Mouse (Mus musculus) spleen, adult 10 weeks (tissue): ENCODE results near the gene Olfr744. TPM values are rescaled to one million over a fixed set of nuclear protein-coding genes. Genes with fewer than 3 reads are reported as not detected.

Source experiments
- polyA plus RNA-seq: library from polyadenylated mRNA; stranded (reverse); fragments of 350-450 nt; fragmentation: Illumina TruSeq; extraction: RNeasy Lipid Tissue Mini Kit (QIAGEN cat#74804); gene quantifications from one replicate; pipeline ENCODE4 v1.2.3, GENCODE M21; 2015; ENCODE audit warnings: low replicate concordance; ENCODE audit not compliant: insufficient read depth

The Olfr744 gene
- not detected for polyA plus RNA-seq

DNA sequence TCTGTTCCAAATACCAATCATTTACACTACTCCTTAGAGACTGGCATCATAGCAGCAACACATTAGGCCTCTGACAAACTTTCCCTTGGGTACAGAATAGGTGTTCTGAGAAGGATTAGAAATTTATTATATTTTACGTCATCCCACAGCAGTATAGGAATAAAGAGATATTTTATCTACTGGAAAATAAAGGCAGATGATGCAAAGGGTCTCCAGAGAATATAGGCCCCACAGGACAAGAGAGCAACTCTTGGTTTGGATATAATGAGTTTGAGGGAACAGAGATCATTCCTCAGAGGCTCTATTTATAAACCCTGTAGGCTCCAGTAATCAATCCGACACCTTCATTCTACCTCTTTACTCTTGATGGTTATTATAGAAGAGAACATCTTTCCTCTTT lies at the start of gene Olfr744:
Olfr744 (plus strand) TSS at position 301 of the 400 bp plus-strand sequence.

DNA sequence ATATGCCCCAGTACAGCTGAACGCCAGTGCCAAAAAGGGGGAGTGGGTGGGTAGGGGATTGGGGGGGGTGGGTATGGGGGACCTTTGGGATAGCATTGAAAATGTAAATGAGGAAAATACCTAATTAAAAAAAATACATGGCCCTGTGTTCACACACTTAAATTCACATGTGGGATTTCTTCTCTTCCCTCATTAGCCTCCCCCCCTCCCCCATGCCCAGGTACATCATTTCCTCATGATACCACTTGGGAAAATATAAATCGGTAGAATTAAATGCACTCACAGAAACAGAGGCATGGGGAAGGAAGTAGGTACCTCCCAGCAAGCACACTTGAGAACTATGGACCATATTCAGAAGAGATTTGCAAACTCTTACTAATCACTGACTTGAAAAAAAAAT lies 24.4 kb downstream of the Olfr744 start, which contains the start of gene Olfr745:
Olfr745 (plus strand) TSS at position 301 of the 400 bp plus-strand sequence.

DNA sequence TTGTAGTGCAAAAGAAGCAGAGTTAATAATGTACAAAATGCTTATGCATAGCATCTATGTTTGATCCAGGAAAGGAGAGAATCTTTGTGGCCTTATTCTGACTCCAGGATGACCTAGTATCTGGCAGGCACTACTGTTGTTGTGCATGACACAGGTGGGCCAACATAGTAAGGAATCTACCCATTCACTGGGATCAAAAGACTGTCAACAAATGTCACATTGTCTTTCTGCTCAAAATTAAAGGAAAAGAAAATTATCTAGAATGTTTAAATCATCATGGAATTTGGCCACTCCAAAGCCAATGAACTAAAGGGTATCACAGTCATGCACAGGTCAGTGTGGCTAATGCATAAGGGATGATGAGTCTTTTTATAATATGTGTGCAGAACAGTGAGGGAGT lies 32.1 kb downstream of the Olfr744 start, which contains the start of gene Olfr746:
Olfr746 (plus strand) TSS at position 301 of the 400 bp plus-strand sequence.

Other genes with a start within 250 kb of the Olfr744 start
- not detected for gene Olfr736, start 233.7 kb upstream of the Olfr744 start, polyA plus RNA-seq
- gene Olfr738, start 207.3 kb upstream of the Olfr744 start, polyA plus RNA-seq, result not detected
- not detected for gene Olfr739, start 196.3 kb upstream of the Olfr744 start, polyA plus RNA-seq
- not detected for gene Olfr740, start 169.3 kb upstream of the Olfr744 start, polyA plus RNA-seq
- not detected for gene Olfr741, start 142.1 kb upstream of the Olfr744 start, polyA plus RNA-seq
- not detected for gene Olfr742, start 111.3 kb upstream of the Olfr744 start, polyA plus RNA-seq
- not detected for gene Olfr743, start 93.0 kb upstream of the Olfr744 start, polyA plus RNA-seq
- gene Olfr745, start 24.5 kb downstream of the Olfr744 start, polyA plus RNA-seq, result not detected
- gene Olfr746, start 32.2 kb downstream of the Olfr744 start, polyA plus RNA-seq, result not detected
- gene Olfr747, start 78.3 kb downstream of the Olfr744 start, polyA plus RNA-seq, result not detected
- not detected for gene Olfr748, start 92.5 kb downstream of the Olfr744 start, polyA plus RNA-seq
- not detected for gene Olfr749, start 130.2 kb downstream of the Olfr744 start, polyA plus RNA-seq
- 70.2 TPM for gene Ttc5, start 170.6 kb downstream of the Olfr744 start, polyA plus RNA-seq
- not detected for gene Ccnb1ip1, start 192.9 kb downstream of the Olfr744 start, polyA plus RNA-seq
- 122 TPM for gene Parp2, start 193.0 kb downstream of the Olfr744 start, polyA plus RNA-seq